Mouse (Mus musculus): Measurements from ENCODE around the gene Faap24. TPM values are rescaled to one million over a fixed set of nuclear protein-coding genes. Genes with fewer than 3 reads are reported as not detected.

Gene Faap24
- polyA plus RNA-seq, 1 experiment from 2014 or later: 28.7 TPM

GRCm38 (mm10) chr7:35357621-35358020 is 39.0 kb downstream of the Faap24 start:
- no peaks in the 10 kb centered on the region for H3K9me3 ChIP-seq
- no peak overlapping the region for H3K27ac ChIP-seq
- H3K36me3 ChIP-seq: no peaks in the 10 kb centered on the region
- no peak for DNase-seq (ENCODE audit: low spot score)
- no peaks in the 10 kb centered on the region for H3K27me3 ChIP-seq (ENCODE audit: insufficient read depth, poor library complexity, severe bottlenecking)
- no peak overlapping the region for H3K4me3 ChIP-seq
- peaks cover 6% of the 10 kb centered on the region for H3K4me1 ChIP-seq (replicated peaks)
- WGBS: 88% methylated on average over 12 of the region's 12 CpGs

- Histone ChIP-seq H3K4me1 (replicated peaks) (no peaks in the 10 kb centered on the region), H3K27me3 (ENCODE audit: insufficient read depth, poor library complexity, severe bottlenecking) (no peaks in the 10 kb centered on the region), H3K36me3 (no peaks in the 10 kb centered on the region), H3K4me3 (no peak overlapping the region), H3K27ac (no peak overlapping the region), H3K9me3 (no peaks in the 10 kb centered on the region)
- 88% methylated on average over 5 of the region's 5 CpGs for WGBS
- DNase-seq (ENCODE audit: low spot score): no peak
Observed at GRCm38 (mm10) chr7:35355303-35355872, 41.2 kb downstream of the Faap24 start.

- 94% methylated on average over 15 of the region's 15 CpGs for WGBS
Observed at GRCm38 (mm10) chr7:35353306-35353705, 43.3 kb downstream of the Faap24 start.

GRCm38 (mm10) chr7:35351155-35351554 is 45.5 kb downstream of the Faap24 start:
- no peak overlapping the region for H3K4me3 ChIP-seq
- H3K9me3 ChIP-seq: no peaks in the 10 kb centered on the region
- no peak overlapping the region for H3K27ac ChIP-seq
- no peaks in the 10 kb centered on the region for H3K36me3 ChIP-seq
- H3K4me1 ChIP-seq (replicated peaks): 0 out of 2 replicates have a peak, but pooled peaks cover 4% of the 10 kb centered on the region
- DNase-seq (ENCODE audit: low spot score): no peak
- 89% methylated on average over 3 of the region's 3 CpGs for WGBS
- no peaks in the 10 kb centered on the region for H3K27me3 ChIP-seq (ENCODE audit: insufficient read depth, poor library complexity, severe bottlenecking)

More at GRCm38 (mm10) chr7:35353306-35353705, 43.3 kb downstream of the Faap24 start:
- Histone ChIP-seq H3K36me3 (no peaks in the 10 kb centered on the region), H3K4me1 (replicated peaks) (no peaks in the 10 kb centered on the region), H3K9me3 (no peaks in the 10 kb centered on the region), H3K4me3 (no peak overlapping the region), H3K27me3 (ENCODE audit: insufficient read depth, poor library complexity, severe bottlenecking) (no peaks in the 10 kb centered on the region), H3K27ac (no peak overlapping the region)
- DNase-seq (ENCODE audit: low spot score): no peak

- DNase-seq (ENCODE audit: low spot score): no peak
- Histone ChIP-seq H3K36me3 (no peaks in the 10 kb centered on the region), H3K27me3 (ENCODE audit: insufficient read depth, poor library complexity, severe bottlenecking) (no peaks in the 10 kb centered on the region), H3K4me1 (replicated peaks) (0 out of 2 replicates have a peak, but pooled peaks cover 4% of the 10 kb centered on the region), H3K9me3 (no peaks in the 10 kb centered on the region), H3K27ac (no peak overlapping the region), H3K4me3 (no peak overlapping the region)
- WGBS: 92% methylated on average over 8 of the region's 8 CpGs
Observed at GRCm38 (mm10) chr7:35349886-35350684, 46.6 kb downstream of the Faap24 start.

GRCm38 (mm10) chr7:35349022-35349421 is 47.6 kb downstream of the Faap24 start:
- Histone ChIP-seq H3K4me1 (replicated peaks) (0 out of 2 replicates have a peak, but pooled peaks cover 4% of the 10 kb centered on the region), H3K27me3 (ENCODE audit: insufficient read depth, poor library complexity, severe bottlenecking) (no peaks in the 10 kb centered on the region), H3K9me3 (no peaks in the 10 kb centered on the region), H3K36me3 (no peaks in the 10 kb centered on the region), H3K4me3 (no peak overlapping the region), H3K27ac (no peak overlapping the region)
- WGBS: 89% methylated on average over 4 of the region's 4 CpGs
- no peak for DNase-seq (ENCODE audit: low spot score)

GRCm38 (mm10) chr7:35347918-35348700 is 48.5 kb downstream of the Faap24 start:
- 78% methylated on average over 18 of the region's 18 CpGs for whole genome bisulfite sequencing
- H3K4me3 ChIP-seq: no peak overlapping the region

GRCm38 (mm10) chr7:35344785-35345330 is 51.8 kb downstream of the Faap24 start:
- Histone ChIP-seq H3K4me3 (no peak overlapping the region), H3K27me3 (ENCODE audit: insufficient read depth, poor library complexity, severe bottlenecking) (no peaks in the 10 kb centered on the region), H3K36me3 (no peaks in the 10 kb centered on the region), H3K9me3 (no peaks in the 10 kb centered on the region), H3K27ac (no peak overlapping the region), H3K4me1 (replicated peaks) (peaks cover 18% of the 10 kb centered on the region)
- WGBS: 95% methylated on average over 5 of the region's 5 CpGs
- no peak for DNase-seq (ENCODE audit: low spot score)

More at GRCm38 (mm10) chr7:35347918-35348700, 48.5 kb downstream of the Faap24 start:
- H3K36me3 ChIP-seq: no peaks in the 10 kb centered on the region
- no peak overlapping the region for H3K27ac ChIP-seq
- no peaks in the 10 kb centered on the region for H3K27me3 ChIP-seq (ENCODE audit: insufficient read depth, poor library complexity, severe bottlenecking)
- 0 out of 2 replicates have a peak, but pooled peaks cover 4% of the 10 kb centered on the region for H3K4me1 ChIP-seq (replicated peaks)
- no peaks in the 10 kb centered on the region for H3K9me3 ChIP-seq
- no peak for DNase-seq (ENCODE audit: low spot score)

- DNase-seq (ENCODE audit: low spot score): no peak
- Histone ChIP-seq H3K9me3 (no peaks in the 10 kb centered on the region), H3K27me3 (ENCODE audit: insufficient read depth, poor library complexity, severe bottlenecking) (no peaks in the 10 kb centered on the region), H3K27ac (no peak overlapping the region), H3K4me3 (no peak overlapping the region), H3K36me3 (no peaks in the 10 kb centered on the region), H3K4me1 (replicated peaks) (peaks cover 20% of the 10 kb centered on the region)
- 75% methylated on average over 4 of the region's 4 CpGs for whole genome bisulfite sequencing
Observed at GRCm38 (mm10) chr7:35342498-35342897, 54.1 kb downstream of the Faap24 start.

Other genes with a start within 250 kb of the Faap24 start
- 0.56 and 0.80 TPM in 2 replicates for gene Slc7a10, start 210.5 kb downstream of the Faap24 start, polyA plus RNA-seq (2016; fragmentation: Nextera tagmentation; extraction: Ambion mirVana)
- 13.1 and 13.7 TPM in 2 replicates for gene Lrp3, start 181.3 kb downstream of the Faap24 start, polyA plus RNA-seq (2016; fragmentation: Nextera tagmentation; extraction: Ambion mirVana)
- 15.3 and 16.5 TPM in 2 replicates for gene Gpatch1, start 78.4 kb downstream of the Faap24 start, polyA plus RNA-seq (2016; fragmentation: Nextera tagmentation; extraction: Ambion mirVana)
- gene Rhpn2, start 62.7 kb downstream of the Faap24 start, polyA plus RNA-seq (2016; fragmentation: Nextera tagmentation; extraction: Ambion mirVana): 4.0 and 5.7 TPM in 2 replicates
- gene Cep89, start 199 bp upstream of the Faap24 start, polyA plus RNA-seq (2016; fragmentation: Nextera tagmentation; extraction: Ambion mirVana): 58.6 and 59.7 TPM in 2 replicates
- gene Slc7a9, start 52.0 kb upstream of the Faap24 start, polyA plus RNA-seq (2016; fragmentation: Nextera tagmentation; extraction: Ambion mirVana): 0.17 and 0.21 TPM in 2 replicates
- 0.30 TPM in 1 of 2 replicates, not detected in the other for gene Tdrd12, start 140.9 kb upstream of the Faap24 start, polyA plus RNA-seq (2016; fragmentation: Nextera tagmentation; extraction: Ambion mirVana)
- 41.8 and 48.7 TPM in 2 replicates for gene Nudt19, start 159.5 kb upstream of the Faap24 start, polyA plus RNA-seq (2016; fragmentation: Nextera tagmentation; extraction: Ambion mirVana)
- 0.18 and 0.26 TPM in 2 replicates for gene Rgs9bp, start 188.7 kb upstream of the Faap24 start, polyA plus RNA-seq (2016; fragmentation: Nextera tagmentation; extraction: Ambion mirVana)
- 31.4 and 36.8 TPM in 2 replicates for gene Ankrd27, start 189.4 kb upstream of the Faap24 start, polyA plus RNA-seq (2016; fragmentation: Nextera tagmentation; extraction: Ambion mirVana)

Measured in hindbrain, embryonic 10.5 days (tissue).